Mouse (Mus musculus): Measurements from ENCODE around the gene Mrpl17. TPM values are rescaled to one million over a fixed set of nuclear protein-coding genes. Genes with fewer than 3 reads are reported as not detected.

Mrpl17 gene
- total RNA-seq, 1 experiment from 2014 or later = 43.5 TPM

DNA sequence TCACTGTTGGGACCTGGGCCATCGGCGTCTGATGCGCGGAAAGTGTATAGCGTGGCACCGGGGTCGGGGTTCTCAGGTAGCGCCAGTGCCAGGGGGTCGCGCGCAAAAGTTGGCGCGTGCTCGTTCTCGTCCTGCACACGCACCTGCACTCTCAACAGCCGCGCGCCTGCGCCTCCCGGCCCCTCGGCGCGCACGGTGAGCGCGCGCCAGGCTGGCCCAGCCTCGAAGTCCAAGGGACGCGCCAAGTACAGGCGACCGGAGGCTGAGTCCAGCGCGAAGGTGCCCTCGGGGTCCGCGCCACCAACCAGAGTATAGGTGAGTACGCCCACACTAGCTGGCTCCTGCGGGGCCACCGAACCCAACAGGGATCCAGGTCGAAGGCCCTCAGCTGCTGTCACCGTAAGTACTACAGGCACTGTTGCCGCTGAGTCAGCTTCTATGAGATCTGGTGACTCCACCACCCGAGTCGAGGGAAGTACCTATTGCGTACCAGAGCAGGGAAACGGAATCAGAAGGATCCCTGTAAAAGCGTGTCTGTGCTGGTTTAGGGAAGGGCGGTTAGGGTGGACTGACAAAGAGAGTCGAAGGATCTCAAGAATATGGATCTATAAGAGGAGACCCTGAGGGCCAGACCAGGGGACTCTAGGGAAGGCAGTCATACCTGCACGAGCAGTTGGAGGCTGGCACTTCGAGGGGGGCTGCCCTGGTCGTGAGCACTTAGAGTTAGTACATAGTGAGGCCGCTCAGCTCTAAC, 48.2 kb downstream of the Mrpl17 start:
- no peak for ATAC-seq (replicated peaks in 1 of 2; ENCODE audit: insufficient read depth in 1 of 2, low FRiP score in 2 of 2, low TSS enrichment in 1 of 2, low read depth in 1 of 2, poor library complexity in 2 of 2, severe bottlenecking in 2 of 2)

DNA sequence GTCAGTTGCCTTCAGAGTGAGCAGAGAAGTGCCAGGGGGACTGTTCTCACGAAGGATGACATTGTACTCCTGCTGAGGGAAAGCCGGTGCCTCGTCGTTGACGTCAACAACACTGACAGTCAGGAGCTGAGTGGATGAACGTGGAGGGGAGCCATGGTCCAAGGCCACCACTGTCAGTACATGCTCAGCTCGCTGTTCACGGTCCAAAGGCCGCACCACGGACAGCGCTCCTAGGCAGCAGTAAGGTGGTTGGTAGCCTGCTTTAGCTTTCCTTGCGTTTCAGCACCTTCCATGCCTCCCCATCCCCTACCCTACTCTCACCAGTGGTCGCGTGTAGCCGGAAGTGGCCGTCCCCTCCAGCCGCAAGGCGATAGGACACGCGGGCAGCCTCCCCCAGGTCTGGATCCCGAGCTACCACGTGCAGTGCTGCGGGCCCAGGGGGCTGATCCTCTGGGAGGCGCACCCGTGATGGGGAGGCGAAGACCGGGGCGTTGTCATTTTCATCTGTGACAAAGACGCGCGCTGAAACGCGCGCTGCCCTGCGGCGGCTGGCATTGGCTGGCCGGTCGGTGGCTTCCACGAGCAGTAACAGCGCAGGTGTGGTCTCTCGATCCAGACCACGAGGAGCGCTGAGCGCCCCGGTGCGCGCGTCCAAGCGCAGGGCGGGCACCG, 49.0 kb downstream of the Mrpl17 start:
- ATAC-seq (replicated peaks in 1 of 2; ENCODE audit: insufficient read depth in 1 of 2, low FRiP score in 2 of 2, low TSS enrichment in 1 of 2, low read depth in 1 of 2, poor library complexity in 2 of 2, severe bottlenecking in 2 of 2) = no peak

- no peak for ATAC-seq (replicated peaks in 1 of 2; ENCODE audit: insufficient read depth in 1 of 2, low FRiP score in 2 of 2, low TSS enrichment in 1 of 2, low read depth in 1 of 2, poor library complexity in 2 of 2, severe bottlenecking in 2 of 2)
These were observed 57.6 kb downstream of the Mrpl17 start for GRCm38 (mm10) chr7:105753281-105753680.

Other genes starting within 250 kb of the Mrpl17 start
- gene Apbb1, start 229.4 kb downstream of the Mrpl17 start, total RNA-seq (2017) = 5.9 and 9.5 TPM in 2 replicates
- not detected in 2 replicates for gene Hpx, start 211.0 kb downstream of the Mrpl17 start, total RNA-seq (2017)
- 7.5 and 17.6 TPM in 2 replicates for gene Trim3, start 177.5 kb downstream of the Mrpl17 start, total RNA-seq (2017)
- gene Timm10b, start 171.0 kb downstream of the Mrpl17 start, total RNA-seq (2017) = 40.5 and 55.8 TPM in 2 replicates
- 25.1 and 50.5 TPM in 2 replicates for gene Arfip2, start 170.7 kb downstream of the Mrpl17 start, total RNA-seq (2017)
- gene Gm45799, start 170.5 kb downstream of the Mrpl17 start, total RNA-seq (2017) = 1.2 and 4.6 TPM in 2 replicates
- 4.3 and 4.8 TPM in 2 replicates for gene Dnhd1, start 160.3 kb downstream of the Mrpl17 start, total RNA-seq (2017)
- gene Ilk, start 74.5 kb downstream of the Mrpl17 start, total RNA-seq (2017) = 92.3 and 101 TPM in 2 replicates
- gene Rrp8, start 73.7 kb downstream of the Mrpl17 start, total RNA-seq (2017) = 17.5 and 34.8 TPM in 2 replicates
- 132 and 162 TPM in 2 replicates for gene Taf10, start 66.7 kb downstream of the Mrpl17 start, total RNA-seq (2017)
- 22.1 and 27.4 TPM in 2 replicates for gene Tpp1, start 58.9 kb downstream of the Mrpl17 start, total RNA-seq (2017)
- not detected in 2 replicates for gene Dchs1, start 23.4 kb downstream of the Mrpl17 start, total RNA-seq (2017)
- gene Gm4070, start 142.9 kb upstream of the Mrpl17 start, total RNA-seq (2017) = 486 and 670 TPM in 2 replicates